Mouse (Mus musculus) lung, postnatal 0 days (tissue): Measurements from ENCODE around the gene Nrp2. TPM values are rescaled to one million over a fixed set of nuclear protein-coding genes. Genes with fewer than 3 reads are reported as not detected.

Source experiments
- ATAC-seq: fragments of 200-750 bp; cut with Nextera tagmentation; 2 replicates; pipeline ENCODE4 v1.8.0; 2017; ENCODE audit warnings: moderate library complexity
- DNase-seq: peaks from one replicate; pipeline ENCODE4 v3.0.0-alpha.2; 2016; ENCODE audit warnings: low spot score
- H3K27ac ChIP-seq: fragments of 300-500 bp; sonication (generic); 2 replicates; pipeline ENCODE4 v1.5.1; 2014; ENCODE audit warnings: antibody characterized with exemption, mild to moderate bottlenecking, low read length, mixed read lengths
- H3K27me3 ChIP-seq: fragments of 300-500 bp; sonication (generic); replicated peaks from 2 replicates; pipeline ENCODE4 v1.6.1; 2014; ENCODE audit warnings: low read length, mixed read lengths; ENCODE audit not compliant: insufficient read depth
- H3K36me3 ChIP-seq: fragments of 300-500 bp; sonication (generic); 2 replicates; pipeline ENCODE4 v1.6.1; 2014; ENCODE audit warnings: low read length, mixed read lengths; ENCODE audit not compliant: insufficient read depth
- H3K4me1 ChIP-seq: fragments of 300-500 bp; sonication (generic); 2 replicates; pipeline ENCODE4 v1.6.1; 2014; ENCODE audit warnings: antibody characterized with exemption, low read depth, low read length, mixed read lengths; ENCODE audit not compliant: insufficient read depth
- H3K4me2 ChIP-seq: fragments of 300-500 bp; sonication (generic); replicated peaks from 2 replicates; pipeline ENCODE4 v1.6.1; 2014; ENCODE audit warnings: low read depth, mild to moderate bottlenecking, low read length, moderate library complexity, mixed read lengths
- H3K4me3 ChIP-seq: fragments of 300-500 bp; sonication (generic); 2 replicates; pipeline ENCODE4 v1.5.1; 2014; ENCODE audit warnings: low read depth, low read length
- H3K9ac ChIP-seq: fragments of 300-500 bp; sonication (generic); replicated peaks from 2 replicates; pipeline ENCODE4 v1.6.1; 2014; ENCODE audit warnings: low read depth, mild to moderate bottlenecking
- H3K9me3 ChIP-seq: fragments of 300-500 bp; sonication (generic); 2 replicates; pipeline ENCODE4 v1.6.1; 2016; ENCODE audit warnings: low read length, mixed read lengths
- CTCF ChIP-seq: IDR thresholded peaks from 2 replicates; pipeline ENCODE4 v1.5.1; 2016; ENCODE audit warnings: antibody characterized with exemption, mild to moderate bottlenecking
- EP300 ChIP-seq: IDR thresholded peaks from 2 replicates; pipeline ENCODE4 v1.6.1; 2016; ENCODE audit warnings: antibody characterized with exemption, mild to moderate bottlenecking, control low read depth
- WGBS: fragments of 180-500 bp; shearing (Covaris S2); extraction: QIAGEN DNeasy Blood & Tissue Kit; methylation state at CpG from one replicate; pipeline ENCODE4 v1.1.7; 2014; 5-methylcytosine and 5-hydroxymethylcytosine counted together
- polyA plus RNA-seq: library from polyadenylated mRNA; unstranded; fragments of >200 nt; fragmentation: Nextera tagmentation; extraction: Ambion mirVana; gene quantifications from 2 replicates; pipeline ENCODE4 v1.2.1, GENCODE M21; 2015

Nrp2 gene
- polyA plus RNA-seq, 1 experiment from 2014 or later = 14.0 TPM

DNA sequence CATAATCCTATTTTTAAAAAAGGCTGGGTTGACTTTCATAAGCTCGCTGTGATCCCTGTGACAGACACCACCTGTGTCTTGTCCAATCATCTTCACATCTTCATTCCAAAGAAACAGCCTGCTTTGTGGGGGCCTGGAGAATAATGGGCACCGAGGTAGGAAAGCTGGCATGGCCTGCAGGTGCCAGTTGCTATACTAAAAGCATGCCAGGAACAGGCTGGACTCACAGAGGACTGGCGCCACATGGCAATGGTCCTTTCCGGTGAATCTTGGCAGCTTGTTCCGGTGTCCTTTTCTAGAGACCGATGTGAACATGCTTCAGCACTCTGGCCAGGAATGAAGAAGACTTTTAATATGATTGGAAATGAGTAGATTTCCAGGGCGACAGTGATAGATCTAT lies 108.1 kb downstream of the Nrp2 start:
- TF ChIP-seq CTCF = no peak
- TF ChIP-seq EP300 = 0 out of 2 replicates have a peak, but pooled peaks have one; percentile 28
- H3K4me3 ChIP-seq = no peak overlapping the region
- H3K9ac ChIP-seq = no peak overlapping the region
- no peak overlapping the region for H3K4me2 ChIP-seq
- H3K27me3 ChIP-seq = no peaks in the 10 kb centered on the region
- H3K4me1 ChIP-seq = no peaks in the 10 kb centered on the region
- H3K9me3 ChIP-seq = no peaks in the 10 kb centered on the region
- peak; percentile 33 for DNase-seq
- H3K27ac ChIP-seq = no peak overlapping the region; the same call in 1 of the 2 replicates
- ATAC-seq = no peak
- WGBS = 73% methylated on average over 7 of the region's 7 CpGs
- peaks cover 6% of the 10 kb centered on the region; the same call in 1 of the 2 replicates for H3K36me3 ChIP-seq

DNA sequence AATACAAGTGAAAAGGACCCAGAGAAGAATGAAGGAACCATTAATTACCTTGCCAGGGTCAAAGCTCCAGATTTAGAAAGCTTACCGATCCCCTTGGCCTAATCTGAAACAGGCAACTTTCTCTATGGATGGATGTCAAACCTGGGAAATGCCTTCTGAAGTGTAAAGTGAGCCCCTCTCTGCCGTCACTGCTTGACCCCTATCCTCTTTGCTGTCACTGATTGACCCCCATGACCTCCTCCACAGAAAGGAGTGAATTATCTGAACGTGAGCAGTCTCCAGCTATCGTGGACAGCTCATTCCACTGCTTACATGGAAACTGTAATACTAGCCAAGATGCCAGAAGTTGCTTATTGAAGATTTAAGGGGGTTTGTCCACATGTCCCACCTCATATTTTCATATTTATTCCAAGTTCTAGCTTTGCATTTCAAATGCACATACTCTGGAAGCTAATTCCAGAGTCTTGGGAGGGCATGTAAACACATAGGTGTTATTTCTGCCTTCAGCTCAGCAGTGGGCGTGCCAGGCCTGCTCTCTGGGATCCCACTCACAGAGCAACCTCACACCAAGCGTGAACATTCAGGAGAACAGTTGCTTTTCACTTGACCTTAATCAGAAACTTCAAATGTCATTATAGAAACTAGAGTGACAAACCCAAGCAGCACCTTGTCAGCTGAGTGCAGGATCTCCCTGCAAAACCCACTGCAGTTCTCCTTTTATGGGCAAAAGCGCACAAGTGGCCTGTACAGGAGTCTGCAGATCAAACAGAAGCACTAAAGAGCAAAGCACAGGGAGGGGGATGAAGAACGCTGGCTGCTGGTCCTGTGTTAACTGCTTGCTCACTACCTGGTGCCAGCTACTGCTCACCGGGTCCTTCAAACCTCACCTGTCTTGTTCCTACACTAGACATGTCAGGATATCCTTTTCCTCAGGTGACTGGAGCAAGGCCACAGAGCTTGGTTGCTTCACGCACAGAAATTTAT lies 109.9 kb downstream of the Nrp2 start:
- no peaks in the 10 kb centered on the region for H3K27me3 ChIP-seq
- 36% methylated on average over 10 of the region's 10 CpGs for WGBS
- ATAC-seq = peak; percentile 63

DNA sequence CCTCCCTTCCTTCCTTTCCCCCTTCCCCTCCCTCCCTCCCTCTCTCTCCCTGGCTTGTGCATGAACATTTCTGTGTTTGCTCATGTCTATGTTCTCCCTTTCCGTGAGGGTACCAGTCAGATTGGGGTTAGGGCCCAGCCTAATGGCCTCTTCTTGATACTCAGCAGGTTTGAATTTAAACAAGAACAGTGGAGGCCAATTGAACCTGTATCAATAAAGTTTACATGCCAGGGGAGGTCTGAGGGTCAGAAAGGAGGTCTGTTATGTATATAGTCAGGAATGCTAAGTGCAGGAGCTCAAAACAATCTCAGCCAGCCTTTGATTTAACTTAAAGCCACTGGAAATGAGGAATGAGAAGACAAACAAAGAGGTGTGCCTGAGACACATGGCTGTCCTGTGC lies 110.9 kb downstream of the Nrp2 start:
- H3K27ac ChIP-seq = no peak overlapping the region
- no peaks in the 10 kb centered on the region for H3K4me1 ChIP-seq
- DNase-seq (no peak), ATAC-seq (no peak)
- H3K4me2 ChIP-seq = no peak overlapping the region
- H3K9me3 ChIP-seq = no peaks in the 10 kb centered on the region
- no peaks in the 10 kb centered on the region for H3K27me3 ChIP-seq
- 23% methylated on average over 1 of the region's 1 CpGs for WGBS
- no peak overlapping the region for H3K9ac ChIP-seq
- H3K4me3 ChIP-seq = no peak overlapping the region
- TF ChIP-seq CTCF = no peak
- TF ChIP-seq EP300 = no peak
- H3K36me3 ChIP-seq = peaks cover 7% of the 10 kb centered on the region; the same call in 1 of the 2 replicates

More for the DNA sequence above, 109.9 kb downstream of the Nrp2 start:
- Histone ChIP-seq H3K27ac (no peak overlapping the region), H3K4me1 (no peaks in the 10 kb centered on the region), H3K9me3 (no peaks in the 10 kb centered on the region), H3K4me3 (no peak overlapping the region), H3K36me3 (peaks cover 7% of the 10 kb centered on the region; the same call in 1 of the 2 replicates), H3K9ac (no peak overlapping the region), H3K4me2 (no peak overlapping the region)
- TF ChIP-seq CTCF (no peak), EP300 (no peak)
- DNase-seq = peak; percentile 37

DNA sequence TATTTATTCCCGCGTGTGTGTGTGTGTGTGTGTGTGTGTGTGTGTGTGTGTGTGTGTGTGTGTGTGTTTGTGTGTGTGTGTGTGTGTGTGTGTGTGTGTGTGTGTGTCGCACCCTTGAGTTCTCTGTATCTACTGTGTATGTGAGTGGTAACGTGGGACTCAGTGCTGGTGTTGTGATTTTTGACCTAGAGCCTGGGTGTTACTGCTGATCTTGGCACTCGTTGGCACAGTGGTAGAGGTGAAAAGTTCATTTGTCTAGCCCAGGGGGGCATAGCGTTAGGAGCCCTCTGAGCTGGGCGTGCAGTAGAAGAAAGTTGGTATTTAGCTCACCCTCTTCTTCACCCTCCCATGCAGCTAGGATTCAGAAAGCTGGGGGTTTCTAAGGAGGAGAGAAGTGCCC lies 114.5 kb downstream of the Nrp2 start:
- H3K9ac ChIP-seq = no peak overlapping the region
- WGBS = 63% methylated on average over 7 of the region's 7 CpGs
- DNase-seq (no peak), ATAC-seq (no peak)
- H3K9me3 ChIP-seq = no peaks in the 10 kb centered on the region
- peaks cover 7% of the 10 kb centered on the region; the same call in 1 of the 2 replicates for H3K36me3 ChIP-seq
- no peak overlapping the region for H3K4me3 ChIP-seq
- TF ChIP-seq CTCF (no peak), EP300 (no peak)
- no peaks in the 10 kb centered on the region for H3K27me3 ChIP-seq
- H3K4me1 ChIP-seq = peaks cover 3% of the 10 kb centered on the region; the same call in 1 of the 2 replicates
- no peak overlapping the region for H3K4me2 ChIP-seq
- H3K27ac ChIP-seq = no peak overlapping the region

DNA sequence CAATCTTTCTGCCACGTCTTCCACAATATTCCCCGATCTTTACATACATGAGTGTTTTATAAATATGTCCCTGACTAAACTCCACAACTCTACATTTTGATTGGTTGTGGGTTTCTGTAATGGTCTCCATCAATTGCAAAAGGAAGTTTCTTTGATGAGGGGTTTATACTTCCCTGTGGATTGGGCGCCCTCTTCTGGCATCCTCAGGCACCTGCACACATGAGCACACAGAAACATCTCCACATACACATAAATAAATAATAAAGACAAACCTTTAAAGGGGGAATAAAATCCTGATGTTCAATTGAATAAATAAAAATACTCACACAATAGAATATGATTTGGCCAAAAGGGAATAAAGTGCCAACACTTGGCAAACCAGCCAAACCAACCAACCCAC lies 117.1 kb downstream of the Nrp2 start:
- WGBS = 81% methylated on average over 3 of the region's 3 CpGs
- H3K27me3 ChIP-seq = no peaks in the 10 kb centered on the region
- H3K27ac ChIP-seq = no peak overlapping the region
- peaks cover 3% of the 10 kb centered on the region; the same call in 1 of the 2 replicates for H3K4me1 ChIP-seq
- no peak overlapping the region for H3K4me3 ChIP-seq
- peak; percentile 59 for TF ChIP-seq CTCF
- no peak for TF ChIP-seq EP300
- no peak overlapping the region for H3K4me2 ChIP-seq
- ATAC-seq (no peak), DNase-seq (no peak)
- H3K9ac ChIP-seq = no peak overlapping the region
- no peaks in the 10 kb centered on the region for H3K9me3 ChIP-seq
- peaks cover 7% of the 10 kb centered on the region; the same call in 1 of the 2 replicates for H3K36me3 ChIP-seq
